Mouse (Mus musculus) hindbrain, embryonic 11.5 days (tissue): ENCODE measurements around the gene Krt5. TPM values are rescaled to one million over a fixed set of nuclear protein-coding genes. Genes with fewer than 3 reads are reported as not detected.

Source experiments
- ATAC-seq: fragments of 200-750 bp; cut with Nextera tagmentation; 2 replicates; pipeline ENCODE4 v1.8.0; 2017; ENCODE audit warnings: mild to moderate bottlenecking, moderate TSS enrichment, moderate library complexity; ENCODE audit not compliant: low FRiP score
- DNase-seq: peaks from one replicate; pipeline ENCODE4 v3.0.0-alpha.2; 2015; ENCODE audit warnings: low spot score
- H3K27ac ChIP-seq: fragments of 300-500 bp; sonication (generic); 2 replicates; pipeline ENCODE4 v1.5.1; 2014; ENCODE audit warnings: mild to moderate bottlenecking, low read depth, low read length
- H3K27me3 ChIP-seq: fragments of 300-500 bp; sonication (generic); 2 replicates; pipeline ENCODE4 v1.6.1; 2014; ENCODE audit warnings: mild to moderate bottlenecking, low read length, moderate library complexity, mixed read lengths; ENCODE audit not compliant: control insufficient read depth, insufficient read depth
- H3K36me3 ChIP-seq: fragments of 300-500 bp; sonication (generic); 2 replicates; pipeline ENCODE4 v1.6.1; 2014; ENCODE audit warnings: mild to moderate bottlenecking, low read length, moderate library complexity, mixed read lengths; ENCODE audit not compliant: control insufficient read depth, insufficient read depth
- H3K4me1 ChIP-seq: fragments of 300-500 bp; sonication (generic); replicated peaks from 2 replicates; pipeline ENCODE4 v1.6.1; 2014; ENCODE audit warnings: low read length, mixed read lengths; ENCODE audit not compliant: control insufficient read depth, insufficient read depth
- H3K4me2 ChIP-seq: fragments of 300-500 bp; sonication (generic); replicated peaks from 2 replicates; pipeline ENCODE4 v1.6.1; 2014; ENCODE audit warnings: mild to moderate bottlenecking, low read depth, low read length
- H3K4me3 ChIP-seq: fragments of 300-500 bp; sonication (generic); 2 replicates; pipeline ENCODE4 v1.5.1; 2014; ENCODE audit warnings: low read depth, low read length
- H3K9ac ChIP-seq: fragments of 300-500 bp; sonication (generic); 2 replicates; pipeline ENCODE4 v1.6.1; 2014; ENCODE audit warnings: low read depth, low read length
- H3K9me3 ChIP-seq: fragments of 300-500 bp; sonication (generic); 2 replicates; pipeline ENCODE4 v1.6.1; 2016; ENCODE audit warnings: low read length; ENCODE audit not compliant: control insufficient read depth
- WGBS: fragments of 180-500 bp; shearing (Covaris S2); extraction: QIAGEN DNeasy Blood & Tissue Kit; methylation state at CpG from one replicate; pipeline ENCODE4 v1.1.7; 2014; 5-methylcytosine and 5-hydroxymethylcytosine counted together
- polyA plus RNA-seq: library from polyadenylated mRNA; unstranded; fragments of >200 nt; fragmentation: Nextera tagmentation; extraction: Ambion mirVana; gene quantifications from 2 replicates; pipeline ENCODE4 v1.2.1, GENCODE M21; 2014

Krt5 gene
- 1.8 and 1.9 TPM in 2 replicates for polyA plus RNA-seq

DNA sequence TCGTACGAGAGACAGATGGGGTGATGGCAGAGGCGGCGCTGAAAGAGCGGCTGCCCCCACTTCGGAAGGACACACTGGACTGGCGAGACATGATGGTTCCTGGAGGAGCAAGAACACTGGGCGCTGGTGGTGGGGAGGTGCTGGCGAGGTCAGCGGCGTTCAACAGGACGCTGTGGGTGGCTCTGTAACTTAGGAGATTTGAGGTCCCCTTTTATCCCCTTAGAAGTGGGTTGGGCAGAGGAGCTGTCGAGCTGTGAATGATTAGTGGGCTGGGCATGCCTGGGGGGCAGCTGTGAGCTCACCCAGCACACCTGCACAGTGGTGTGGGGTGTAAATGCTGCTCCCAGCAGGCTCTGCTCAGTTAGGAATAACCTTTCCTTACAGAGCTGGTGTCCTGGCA, at the start of gene Krt5:
Gene Krt5, minus strand, starts transcription at position 179 of the 400 bp plus-strand sequence.
- Histone ChIP-seq H3K4me1 (no peaks in the 10 kb centered on the region), H3K9ac (no peak within 1 kb of the TSS), H3K36me3 (no peaks in the 10 kb centered on the region), H3K27ac (no peak within 1 kb of the TSS), H3K4me2 (no peak within 1 kb of the TSS), H3K27me3 (no peaks in the 10 kb centered on the region), H3K4me3 (no peak within 1 kb of the TSS), H3K9me3 (no peaks in the 10 kb centered on the region)
- no peak for DNase-seq
- 66% methylated on average over 13 of the region's 13 CpGs for WGBS
- ATAC-seq = no peak

DNA sequence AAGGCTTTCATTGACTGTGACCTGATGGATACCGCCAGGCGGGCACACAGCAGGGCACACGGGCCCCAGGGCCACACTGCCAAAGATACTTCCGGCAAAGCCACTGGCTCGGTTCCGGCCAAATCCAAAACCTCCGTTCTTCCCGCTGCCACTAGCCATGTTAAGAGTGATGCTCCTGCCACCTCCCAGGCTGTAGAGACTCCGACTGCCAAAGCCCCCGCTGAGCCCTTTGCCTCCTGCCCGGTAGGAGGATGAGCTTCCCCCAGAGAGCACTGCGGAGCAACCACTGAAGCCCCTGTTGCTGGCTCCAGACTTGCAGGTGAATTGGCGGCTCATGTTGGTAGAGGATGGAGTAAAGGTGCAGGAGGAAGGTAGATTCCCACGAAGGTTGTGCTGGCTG, 30.0 kb upstream of the Krt5 start, which contains the start of gene Krt71:
Gene Krt71, minus strand, starts transcription at position 399 of the 400 bp plus-strand sequence.
- Histone ChIP-seq H3K27me3 (no peaks in the 10 kb centered on the region), H3K27ac (no peak within 1 kb of the TSS), H3K4me2 (no peak within 1 kb of the TSS), H3K36me3 (no peaks in the 10 kb centered on the region), H3K9ac (no peak within 1 kb of the TSS), H3K4me3 (no peak within 1 kb of the TSS), H3K4me1 (no peaks in the 10 kb centered on the region), H3K9me3 (no peaks in the 10 kb centered on the region)
- ATAC-seq (no peak), DNase-seq (no peak)
- 54% methylated on average over 14 of the region's 14 CpGs for WGBS

DNA sequence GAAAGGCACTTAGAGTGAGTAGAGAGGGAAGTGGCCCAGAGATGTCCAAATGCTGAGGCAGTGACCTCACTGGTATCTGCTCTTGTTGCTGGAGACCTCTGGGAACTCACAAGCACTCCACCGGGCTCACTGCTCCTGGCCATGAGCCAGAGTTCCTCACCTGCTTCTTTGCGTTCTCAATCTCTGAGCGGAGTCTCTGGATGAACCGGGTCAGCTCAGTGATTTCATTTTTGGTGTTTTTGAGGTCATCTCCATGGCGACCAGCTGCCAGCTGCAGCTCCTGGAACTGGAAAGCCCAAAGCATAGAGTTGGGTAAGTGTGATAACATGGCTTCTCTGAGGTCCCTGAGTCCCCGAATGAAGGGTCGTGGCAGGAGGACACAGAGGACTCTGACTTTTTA, 25.1 kb upstream of the Krt5 start:
- no peaks in the 10 kb centered on the region for H3K27me3 ChIP-seq
- no peaks in the 10 kb centered on the region for H3K9me3 ChIP-seq
- DNase-seq = no peak
- WGBS = 80% methylated on average over 7 of the region's 7 CpGs
- H3K4me3 ChIP-seq = no peak overlapping the region
- no peak overlapping the region for H3K9ac ChIP-seq
- no peak for ATAC-seq
- no peaks in the 10 kb centered on the region for H3K36me3 ChIP-seq
- no peak overlapping the region for H3K27ac ChIP-seq
- H3K4me2 ChIP-seq = no peak overlapping the region
- no peaks in the 10 kb centered on the region for H3K4me1 ChIP-seq

DNA sequence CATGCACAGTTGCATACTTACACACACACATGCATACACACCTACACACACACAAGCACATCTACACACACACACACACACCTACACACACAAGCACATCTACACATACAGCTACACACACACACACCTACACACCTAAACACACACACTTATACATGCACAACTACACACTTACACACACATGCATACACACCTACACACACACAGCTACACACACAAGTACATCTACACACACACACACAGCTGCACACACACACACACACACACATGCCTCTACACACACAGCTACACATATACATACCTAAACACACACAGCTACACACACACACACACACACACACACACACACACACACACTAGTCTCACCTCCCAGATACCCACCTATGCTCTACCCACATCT, 18.0 kb upstream of the Krt5 start:
- ATAC-seq (no peak), DNase-seq (no peak)
- Histone ChIP-seq H3K4me2 (no peak overlapping the region), H3K36me3 (no peaks in the 10 kb centered on the region), H3K27me3 (no peaks in the 10 kb centered on the region), H3K4me3 (no peak overlapping the region), H3K9ac (no peak overlapping the region), H3K9me3 (no peaks in the 10 kb centered on the region), H3K4me1 (no peaks in the 10 kb centered on the region), H3K27ac (no peak overlapping the region)

DNA sequence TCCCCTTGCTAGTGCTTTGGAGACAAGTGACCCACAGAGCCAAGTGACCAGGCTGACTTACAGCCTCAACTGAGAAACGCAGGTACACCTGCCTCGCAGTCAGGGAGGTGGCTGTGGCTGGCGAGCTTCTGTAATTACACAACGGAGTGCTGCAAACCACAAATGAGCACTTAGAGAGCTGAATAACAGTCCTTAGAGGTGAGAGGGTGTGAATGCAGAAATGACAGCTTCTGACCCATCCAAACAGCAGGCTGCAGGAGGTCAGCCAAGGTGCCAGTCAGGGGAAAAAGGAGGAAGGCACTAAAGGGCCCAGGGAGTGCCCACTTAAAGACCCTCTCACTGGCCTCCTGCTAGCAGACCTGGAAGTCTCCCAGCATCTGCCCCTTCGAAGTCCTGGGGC, 12.0 kb upstream of the Krt5 start:
- Histone ChIP-seq H3K4me3 (no peak overlapping the region), H3K9ac (no peak overlapping the region), H3K9me3 (no peaks in the 10 kb centered on the region), H3K27ac (no peak overlapping the region), H3K4me1 (no peaks in the 10 kb centered on the region), H3K4me2 (no peak overlapping the region), H3K36me3 (no peaks in the 10 kb centered on the region), H3K27me3 (no peaks in the 10 kb centered on the region)
- ATAC-seq = no peak
- 69% methylated on average over 5 of the region's 5 CpGs for WGBS
- no peak for DNase-seq

DNA sequence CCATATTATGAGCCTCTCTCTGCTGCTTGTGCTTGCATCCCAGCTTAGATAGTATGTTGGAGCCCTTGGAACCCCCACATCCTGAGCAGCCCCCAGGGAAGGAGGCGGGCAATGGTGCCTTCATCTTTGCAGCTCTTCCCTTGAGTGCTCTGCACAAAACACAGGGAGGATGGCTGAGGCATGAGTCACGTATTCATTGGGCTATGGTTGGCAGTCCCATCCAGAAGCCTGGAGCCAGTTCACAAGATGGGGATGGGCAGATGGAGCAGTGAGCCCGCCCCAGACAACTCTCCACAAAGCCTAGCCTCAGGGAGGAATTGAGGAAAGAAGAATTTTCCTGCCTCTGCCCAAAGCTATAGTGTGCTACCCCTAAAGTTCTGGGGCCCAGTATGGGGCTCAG, 3.1 kb upstream of the Krt5 start:
- Histone ChIP-seq H3K4me1 (no peaks in the 10 kb centered on the region), H3K27me3 (no peaks in the 10 kb centered on the region), H3K4me3 (no peak overlapping the region), H3K27ac (no peak overlapping the region), H3K36me3 (no peaks in the 10 kb centered on the region), H3K9ac (no peak overlapping the region), H3K4me2 (no peak overlapping the region), H3K9me3 (no peaks in the 10 kb centered on the region)
- ATAC-seq (no peak), DNase-seq (no peak)
- WGBS = 78% methylated on average over 3 of the region's 3 CpGs

DNA sequence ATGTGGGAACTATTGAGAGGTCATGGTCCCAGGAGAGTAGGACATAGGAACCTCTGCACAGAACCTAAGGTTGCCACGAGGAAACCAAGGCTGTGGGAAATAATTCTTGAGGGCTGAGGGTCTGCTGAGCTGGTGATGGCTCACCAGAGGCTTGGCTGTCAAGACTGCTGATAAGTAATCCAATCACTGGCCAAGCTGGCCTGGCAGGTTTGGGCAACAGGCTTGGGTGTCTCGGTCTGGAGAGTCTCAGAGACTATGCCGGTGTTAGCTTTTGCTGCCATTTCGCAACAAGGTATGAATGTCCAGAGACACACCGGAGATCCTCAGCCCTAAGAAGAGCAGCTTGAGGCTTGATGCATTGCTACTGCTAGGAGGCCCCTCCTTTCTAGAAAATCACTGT, 1.7 kb upstream of the Krt5 start:
- Histone ChIP-seq H3K4me2 (no peak overlapping the region), H3K27me3 (no peaks in the 10 kb centered on the region), H3K9me3 (no peaks in the 10 kb centered on the region), H3K4me3 (no peak overlapping the region), H3K36me3 (no peaks in the 10 kb centered on the region), H3K4me1 (no peaks in the 10 kb centered on the region), H3K9ac (no peak overlapping the region), H3K27ac (no peak overlapping the region)
- 92% methylated on average over 5 of the region's 5 CpGs for WGBS
- no peak for ATAC-seq
- DNase-seq = no peak

DNA sequence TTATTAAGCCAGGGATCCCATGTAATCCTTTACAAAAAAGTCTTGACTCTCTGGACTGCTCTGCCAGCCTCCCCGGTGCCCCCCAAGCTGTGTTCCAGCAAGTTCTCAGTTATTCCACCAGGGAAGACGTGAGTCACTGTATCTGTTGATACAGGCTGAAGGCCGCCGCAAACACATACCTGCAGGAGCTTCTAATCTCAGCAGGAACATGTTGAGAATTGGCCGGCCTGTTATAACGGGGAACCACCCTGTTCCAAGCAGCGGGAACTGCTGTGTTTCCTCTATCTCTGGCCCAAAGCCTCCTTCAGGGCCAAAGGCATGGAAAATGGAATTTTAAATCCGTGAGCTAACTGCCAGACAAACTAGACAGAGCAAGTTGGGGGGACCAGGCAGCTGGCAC, 1.0 kb upstream of the Krt5 start:
- Histone ChIP-seq H3K9ac (no peak overlapping the region), H3K4me2 (no peak overlapping the region), H3K9me3 (no peaks in the 10 kb centered on the region), H3K36me3 (no peaks in the 10 kb centered on the region), H3K27me3 (no peaks in the 10 kb centered on the region), H3K4me1 (no peaks in the 10 kb centered on the region), H3K27ac (no peak overlapping the region), H3K4me3 (no peak overlapping the region)
- ATAC-seq (no peak), DNase-seq (no peak)
- 82% methylated on average over 8 of the region's 8 CpGs for WGBS

DNA sequence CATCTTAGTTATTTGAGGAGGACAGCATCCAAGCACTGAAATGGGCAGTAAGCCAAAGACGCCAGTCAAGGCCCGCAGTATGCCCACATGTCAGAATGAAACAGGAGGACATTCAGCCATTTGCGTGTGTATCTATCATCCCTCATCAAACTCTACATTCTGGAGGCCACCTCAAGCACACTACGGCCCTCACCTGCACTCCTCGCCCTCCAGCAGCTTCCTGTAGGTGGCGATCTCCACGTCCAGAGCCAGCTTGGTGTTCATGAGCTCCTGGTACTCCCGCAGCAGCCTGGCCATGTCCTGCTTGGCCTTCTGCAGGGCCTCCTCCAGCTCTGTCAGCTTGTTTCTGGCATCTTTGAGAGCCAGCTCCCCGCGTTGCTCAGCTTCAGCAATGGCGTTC, 4.0 kb downstream of the Krt5 start:
- Histone ChIP-seq H3K27me3 (no peaks in the 10 kb centered on the region), H3K27ac (no peak overlapping the region), H3K4me3 (no peak overlapping the region), H3K4me1 (no peaks in the 10 kb centered on the region), H3K9me3 (no peaks in the 10 kb centered on the region), H3K36me3 (no peaks in the 10 kb centered on the region), H3K4me2 (no peak overlapping the region), H3K9ac (no peak overlapping the region)
- ATAC-seq (no peak), DNase-seq (no peak)
- whole genome bisulfite sequencing = 67% methylated on average over 11 of the region's 11 CpGs
